Mouse (Mus musculus) CH12.LX (cell line): ENCODE results near the gene Casz1. TPM values are rescaled to one million over a fixed set of nuclear protein-coding genes. Genes with fewer than 3 reads are reported as not detected.

Experiments used
- DNase-seq: peaks from one replicate; pipeline ENCODE4 v3.0.0-alpha.2; 2013; ENCODE audit errors: extremely low read depth
- H3K27ac ChIP-seq: 2 replicates; pipeline ENCODE4 v1.5.1; 2012; ENCODE audit warnings: low read depth, mild to moderate bottlenecking, control low read depth, moderate library complexity; ENCODE audit not compliant: insufficient read depth
- H3K27me3 ChIP-seq: replicated peaks from 2 replicates; pipeline ENCODE3; 2012; ENCODE audit warnings: inconsistent platforms
- H3K36me3 ChIP-seq, 2 experiments: replicated peaks in 1 of 2; 2 replicates each; pipeline versions ENCODE3 to v1.6.1; 2012; ENCODE audit warnings: inconsistent platforms in 1 of 2, low read length in 1 of 2, mild to moderate bottlenecking in 1 of 2, mixed read lengths in 1 of 2, moderate library complexity in 1 of 2; ENCODE audit not compliant: control insufficient read depth in 1 of 2, insufficient read depth in 1 of 2
- H3K4me1 ChIP-seq, 2 experiments: 2 replicates each; pipeline ENCODE4 v1.6.1; 2012; ENCODE audit warnings: inconsistent platforms in 1 of 2, moderate library complexity in 1 of 2; ENCODE audit not compliant: insufficient read depth in 2 of 2, control insufficient read depth in 1 of 2
- H3K4me2 ChIP-seq: 2 replicates; pipeline ENCODE4 v1.6.1; 2012; ENCODE audit warnings: low read depth, mild to moderate bottlenecking, control low read depth; ENCODE audit not compliant: poor library complexity, insufficient read depth, severe bottlenecking
- H3K4me3 ChIP-seq, 3 experiments: fragments of 150-350 bp in 1 of 3; sonication (generic) in 1 of 3; replicated peaks in 1 of 3; 2 replicates each; pipeline versions ENCODE3 to v1.5.1; 2011 to 2012; ENCODE audit warnings: low read depth in 2 of 3, low read length in 2 of 3, mild to moderate bottlenecking in 2 of 3, moderate library complexity in 2 of 3, control low read depth in 1 of 3, improper control_type of control experiment in 1 of 3, inconsistent platforms in 1 of 3, mixed read lengths in 1 of 3; ENCODE audit not compliant: poor library complexity in 1 of 3
- H3K79me2 ChIP-seq: replicated peaks from 2 replicates; pipeline ENCODE4 v1.6.1; 2012; ENCODE audit warnings: mild to moderate bottlenecking, moderate library complexity; ENCODE audit not compliant: control insufficient read depth, poor library complexity, insufficient read depth, severe bottlenecking; ENCODE audit errors: extremely low read depth
- H3K9ac ChIP-seq: 2 replicates; pipeline ENCODE4 v1.6.1; 2012; ENCODE audit warnings: low read depth, mild to moderate bottlenecking, control low read depth, moderate library complexity; ENCODE audit not compliant: insufficient read depth
- H3K9me3 ChIP-seq: replicated peaks from 2 replicates; pipeline ENCODE3; 2012; ENCODE audit warnings: low read length, inconsistent platforms, mixed read lengths
- CHD2 ChIP-seq: IDR thresholded peaks from 2 replicates; pipeline ENCODE4 v1.6.1; 2011; ENCODE audit warnings: low read length, improper control_type of control experiment
- E2F4 ChIP-seq: IDR thresholded peaks from 2 replicates; pipeline ENCODE4 v1.6.1; 2011; ENCODE audit warnings: low read depth, low read length, improper control_type of control experiment; ENCODE audit not compliant: insufficient replicate concordance
- ELF1 ChIP-seq: IDR thresholded peaks from 2 replicates; pipeline ENCODE4 v1.6.1; 2014; ENCODE audit warnings: low read depth, mild to moderate bottlenecking, inconsistent platforms, low read length, improper control_type of control experiment
- ETS1 ChIP-seq: conservative IDR thresholded peaks from 2 replicates; pipeline ENCODE4 v1.6.1; 2012; ENCODE audit warnings: low read depth, mild to moderate bottlenecking, inconsistent platforms, low read length, improper control_type of control experiment, moderate library complexity
- GABPA ChIP-seq: IDR thresholded peaks from 2 replicates; pipeline ENCODE4 v1.6.1; 2012; ENCODE audit warnings: low read depth, low read length, improper control_type of control experiment, inconsistent platforms; ENCODE audit not compliant: insufficient replicate concordance
- HCFC1 ChIP-seq: IDR thresholded peaks from 2 replicates; pipeline ENCODE4 v1.6.1; 2012; ENCODE audit warnings: low read depth, mild to moderate bottlenecking, inconsistent platforms, low read length, improper control_type of control experiment
- JUN ChIP-seq: IDR thresholded peaks from 2 replicates; pipeline ENCODE4 v1.6.1; 2011; ENCODE audit warnings: low read depth, mild to moderate bottlenecking, low read length, improper control_type of control experiment, moderate library complexity; ENCODE audit not compliant: insufficient read depth
- KAT2A ChIP-seq: IDR thresholded peaks from 2 replicates; pipeline ENCODE4 v1.6.1; 2012; ENCODE audit warnings: low read length, improper control_type of control experiment, inconsistent platforms; ENCODE audit not compliant: insufficient replicate concordance
- MAFK ChIP-seq: IDR thresholded peaks from 2 replicates; pipeline ENCODE4 v1.6.1; 2011; ENCODE audit warnings: low read length, improper control_type of control experiment; ENCODE audit not compliant: insufficient replicate concordance
- MYC ChIP-seq: IDR thresholded peaks from 2 replicates; pipeline ENCODE4 v1.6.1; 2011; ENCODE audit warnings: low read depth, mild to moderate bottlenecking, improper control_type of control experiment, low read length
- RCOR1 ChIP-seq: conservative IDR thresholded peaks from 2 replicates; pipeline ENCODE4 v1.6.1; 2012; ENCODE audit warnings: low read depth, mild to moderate bottlenecking, inconsistent platforms, low read length, improper control_type of control experiment
- TBP ChIP-seq: conservative IDR thresholded peaks from 2 replicates; pipeline ENCODE4 v1.6.1; 2011; ENCODE audit warnings: low read depth, low read length, improper control_type of control experiment
- UBTF ChIP-seq: IDR thresholded peaks from 2 replicates; pipeline ENCODE4 v1.6.1; 2012; ENCODE audit warnings: low read depth, mild to moderate bottlenecking, inconsistent platforms, low read length, improper control_type of control experiment, moderate library complexity
- ZMIZ1 ChIP-seq: IDR thresholded peaks from 2 replicates; pipeline ENCODE4 v1.6.1; 2012; ENCODE audit warnings: low read depth, mild to moderate bottlenecking, inconsistent platforms, low read length, improper control_type of control experiment
- dilution Hi-C: fragments of 300-500 bp; cut with MboI; formaldehyde crosslinking; loops from 2 replicates; pipeline ENCODE4 v1.14.3; 2020; ENCODE audit warnings: low sequenced_read_pairs; ENCODE audit not compliant: extremely low pct_unique_long_range_greater_than_20kb, extremely low pct_ligation_motif_present
- in situ Hi-C: fragments of 300-500 bp; cut with MboI; formaldehyde crosslinking; loops from 3 replicates; pipeline ENCODE4 v1.14.3; 2019; ENCODE audit warnings: low sequenced_read_pairs, low pct_ligation_motif_present, low pct_unique_long_range_greater_than_20kb, mixed read lengths
- polyA plus RNA-seq: library from polyadenylated mRNA; unstranded; fragments of >175 nt; gene quantifications from 2 replicates; pipeline ENCODE4 v1.2.1, GENCODE M21; 2012; ENCODE audit warnings: low read depth; ENCODE audit not compliant: insufficient read length
- total RNA-seq, 2 experiments: library from RNA; depleted of rRNA; stranded (reverse); fragments of 300-350 nt in 1 of 2; fragments of >200 nt in 1 of 2; gene quantifications; 2 replicates each; pipeline ENCODE4 v1.2.3; 2012 to 2014

Gene Casz1
- total and polyA plus RNA-seq, 3 experiments = 0.12 to 0.36 (median 0.17) TPM

- no peak for TF ChIP-seq ZMIZ1
- no peak for TF ChIP-seq KAT2A
- no peak for TF ChIP-seq ETS1
- no peak for TF ChIP-seq UBTF
- TF ChIP-seq CHD2 = no peak
- no peak for TF ChIP-seq ELF1
- TF ChIP-seq GABPA = no peak
- no peak for TF ChIP-seq MYC
- TF ChIP-seq E2F4 = no peak
- TF ChIP-seq MAFK = no peak
- TF ChIP-seq JUN = no peak
- no peak for DNase-seq
- H3K36me3 ChIP-seq = peaks cover 6 to 85% of the 10 kb centered on the region in 2 experiments
- dilution Hi-C loops = no loop called here
- no peaks in the 10 kb centered on the region for H3K79me2 ChIP-seq
- peaks cover 4 to 44% of the 10 kb centered on the region in 2 experiments for H3K4me1 ChIP-seq
- H3K9ac ChIP-seq = no peak overlapping the region
- in situ Hi-C loops = no loop called here
- H3K27ac ChIP-seq = no peak overlapping the region
- no peaks in the 10 kb centered on the region for H3K27me3 ChIP-seq
- H3K9me3 ChIP-seq = no peaks in the 10 kb centered on the region
- no peak overlapping the region for H3K4me2 ChIP-seq
- no peak overlapping the region for H3K4me3 ChIP-seq
These were observed 168.5 kb downstream of the Casz1 start for GRCm38 (mm10) chr4:148972707-148973106.

- Histone ChIP-seq H3K4me1 (peaks cover 4 to 45% of the 10 kb centered on the region in 2 experiments), H3K27me3 (no peaks in the 10 kb centered on the region), H3K9ac (no peak overlapping the region), H3K4me3 (no peak overlapping the region), H3K27ac (no peak overlapping the region), H3K79me2 (no peaks in the 10 kb centered on the region), H3K4me2 (no peak overlapping the region), H3K36me3 (peaks cover 6 to 81% of the 10 kb centered on the region in 2 experiments), H3K9me3 (no peaks in the 10 kb centered on the region)
- no peak for DNase-seq
- dilution Hi-C loops (no loop called here), in situ Hi-C loops (no loop called here)
- TF ChIP-seq HCFC1 (no peak), E2F4 (no peak), KAT2A (no peak), UBTF (no peak), RCOR1 (no peak), JUN (no peak), TBP (no peak)
These were observed 169.2 kb downstream of the Casz1 start for GRCm38 (mm10) chr4:148973387-148973786.
